Mouse (Mus musculus): ENCODE measurements at regions not wholly inside any gene's neighbourhood (a gene's known extent, or its start where the extent isn't known, plus 50 kb on each side); places are given as distances from the start of the nearest gene placed in this dataset.
"Not testable (repeated sequence)": the region's sequence is repeated elsewhere in the genome, so short reads cannot be mapped to it uniquely, and the experiment has no call there.

DNA sequence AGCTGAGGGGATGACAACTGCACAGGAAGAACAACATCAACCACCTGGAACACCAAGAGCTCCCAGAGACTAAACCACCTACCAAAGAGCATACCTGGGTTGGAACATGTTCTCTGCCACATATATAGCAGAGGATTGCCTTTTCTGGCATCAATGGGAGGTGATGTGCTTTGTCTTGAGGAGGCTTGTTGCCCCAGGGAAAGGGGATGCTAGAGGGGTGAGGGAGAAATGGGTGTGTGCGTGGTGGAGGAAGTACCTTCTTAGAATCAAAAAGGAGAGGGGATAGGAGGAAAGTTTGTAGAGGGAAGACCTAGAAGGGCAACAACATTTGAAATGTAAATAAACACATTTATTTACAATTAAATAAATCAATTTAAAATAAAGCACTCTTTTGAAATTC is 358.5 kb upstream of the Pfkp start:
- Histone ChIP-seq H3K27me3 (ENCODE audit: control insufficient read depth, insufficient read depth, low read length) (no peaks in the 10 kb centered on the region), H3K4me3 (ENCODE audit: insufficient read depth in 1 of 2, low read depth in 2 of 2, low read length in 2 of 2) (no peak overlapping the region), H3K9me3 (ENCODE audit: control insufficient read depth, low read length) (no peaks in the 10 kb centered on the region), H3K4me1 (replicated peaks; ENCODE audit: control insufficient read depth in 2 of 2, insufficient read depth in 2 of 2, low read length in 1 of 2) (no peaks in the 10 kb centered on the region), H3K36me3 (replicated peaks; ENCODE audit: control insufficient read depth, insufficient read depth, low read depth) (no peaks in the 10 kb centered on the region), H3K4me2 (ENCODE audit: low read depth) (no peak overlapping the region), H3K27ac (no peak overlapping the region), H3K9ac (replicated peaks) (no peak overlapping the region)
- no peak for TF ChIP-seq CTCF (IDR thresholded peaks at IDR 0.05; ENCODE audit: low read depth)
- TF ChIP-seq EP300 (IDR thresholded peaks at IDR 0.05; ENCODE audit: low read depth) = no peak
- DNase-seq (ENCODE audit: low read depth in 3 of 3, low spot score in 3 of 3) (no peak), ATAC-seq (ENCODE audit: insufficient read depth) (no peak)
- 52% methylated on average over 1 of the region's 1 CpGs for WGBS (ENCODE audit: insufficient replicate concordance)

DNA sequence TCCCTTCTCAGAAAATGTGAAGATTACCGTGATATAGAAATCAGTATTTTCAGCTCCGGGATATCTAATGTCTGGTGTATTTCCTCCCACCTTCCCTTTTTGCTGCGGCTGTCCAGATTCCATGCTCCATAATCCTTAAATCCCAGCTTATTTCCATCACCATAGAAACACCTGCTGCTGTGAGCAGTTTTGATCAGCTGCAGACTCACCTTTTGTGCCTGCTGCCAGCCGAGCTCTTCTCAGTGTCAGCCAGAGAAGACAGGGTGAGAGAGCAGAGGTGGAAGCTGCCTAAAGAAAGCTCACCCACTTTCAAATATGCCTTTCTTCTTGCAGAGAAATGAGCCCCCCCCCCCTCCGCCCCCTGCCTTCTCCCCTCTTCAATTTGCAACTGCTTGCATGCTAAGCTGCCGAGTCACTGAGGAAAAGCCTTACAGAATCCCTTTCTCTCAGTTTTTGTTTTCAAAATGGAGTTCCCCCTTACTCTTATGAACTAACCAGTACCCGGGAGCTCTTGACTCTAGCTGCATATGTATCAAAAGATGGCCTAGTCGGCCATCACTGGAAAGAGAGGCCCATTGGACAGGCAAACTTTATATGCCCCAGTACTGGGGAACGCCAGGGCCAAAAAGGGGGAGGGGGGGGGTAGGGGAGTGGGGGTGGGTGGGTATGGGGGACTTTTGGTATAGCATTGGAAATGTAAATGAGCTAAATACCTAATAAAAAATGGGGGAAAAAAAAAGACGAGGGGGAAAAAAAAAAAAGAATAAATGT is 350.1 kb upstream of the Pfkp start:
- not testable (repeated sequence) for H3K4me2 ChIP-seq (ENCODE audit: low read depth); H3K9me3 ChIP-seq (ENCODE audit: control insufficient read depth, low read length); ATAC-seq (ENCODE audit: insufficient read depth); H3K36me3 ChIP-seq (replicated peaks; ENCODE audit: control insufficient read depth, insufficient read depth, low read depth); H3K4me3 ChIP-seq (ENCODE audit: insufficient read depth in 1 of 2, low read depth in 2 of 2, low read length in 2 of 2); DNase-seq (ENCODE audit: low read depth in 3 of 3, low spot score in 3 of 3); H3K27me3 ChIP-seq (ENCODE audit: control insufficient read depth, insufficient read depth, low read length); H3K9ac ChIP-seq (replicated peaks); H3K27ac ChIP-seq; H3K4me1 ChIP-seq (replicated peaks; ENCODE audit: control insufficient read depth in 2 of 2, insufficient read depth in 2 of 2, low read length in 1 of 2)
- WGBS (ENCODE audit: insufficient replicate concordance) = 59% methylated on average over 10 of the region's 10 CpGs

DNA sequence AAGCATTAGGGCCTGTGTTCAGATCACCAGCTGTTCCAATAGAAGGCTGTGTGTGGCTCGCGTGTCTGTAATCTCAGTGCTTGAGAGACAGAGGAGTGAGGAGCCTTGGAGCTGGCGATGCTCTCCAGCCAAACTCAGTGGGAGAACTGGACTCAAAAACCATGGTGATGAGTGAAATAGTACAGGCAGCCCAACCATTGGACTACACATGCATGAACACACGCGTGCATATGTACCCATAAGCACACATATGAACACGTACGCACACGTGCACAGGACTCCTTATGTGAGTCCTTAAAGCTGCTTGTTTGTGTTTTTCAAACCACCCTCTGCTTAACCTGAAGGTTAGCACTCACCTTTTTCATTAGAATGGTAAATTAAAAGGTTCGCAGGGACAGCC is 349.5 kb upstream of the Pfkp start:
- no peak for DNase-seq (ENCODE audit: low read depth in 3 of 3, low spot score in 3 of 3)
- 75% methylated on average over 9 of the region's 9 CpGs for WGBS (ENCODE audit: insufficient replicate concordance)
- no peaks in the 10 kb centered on the region for H3K4me1 ChIP-seq (replicated peaks; ENCODE audit: control insufficient read depth in 2 of 2, insufficient read depth in 2 of 2, low read length in 1 of 2)
- H3K9ac ChIP-seq (replicated peaks) = no peak overlapping the region
- no peak overlapping the region for H3K4me2 ChIP-seq (ENCODE audit: low read depth)
- no peak overlapping the region for H3K4me3 ChIP-seq (ENCODE audit: insufficient read depth in 1 of 2, low read depth in 2 of 2, low read length in 2 of 2)
- no peaks in the 10 kb centered on the region for H3K9me3 ChIP-seq (ENCODE audit: control insufficient read depth, low read length)
- H3K36me3 ChIP-seq (replicated peaks; ENCODE audit: control insufficient read depth, insufficient read depth, low read depth) = no peaks in the 10 kb centered on the region
- TF ChIP-seq EP300 (IDR thresholded peaks at IDR 0.05; ENCODE audit: low read depth) (no peak), CTCF (IDR thresholded peaks at IDR 0.05; ENCODE audit: low read depth) (no peak)
- ATAC-seq (ENCODE audit: insufficient read depth) = no peak
- H3K27me3 ChIP-seq (ENCODE audit: control insufficient read depth, insufficient read depth, low read length) = no peaks in the 10 kb centered on the region
- H3K27ac ChIP-seq = no peak overlapping the region

DNA sequence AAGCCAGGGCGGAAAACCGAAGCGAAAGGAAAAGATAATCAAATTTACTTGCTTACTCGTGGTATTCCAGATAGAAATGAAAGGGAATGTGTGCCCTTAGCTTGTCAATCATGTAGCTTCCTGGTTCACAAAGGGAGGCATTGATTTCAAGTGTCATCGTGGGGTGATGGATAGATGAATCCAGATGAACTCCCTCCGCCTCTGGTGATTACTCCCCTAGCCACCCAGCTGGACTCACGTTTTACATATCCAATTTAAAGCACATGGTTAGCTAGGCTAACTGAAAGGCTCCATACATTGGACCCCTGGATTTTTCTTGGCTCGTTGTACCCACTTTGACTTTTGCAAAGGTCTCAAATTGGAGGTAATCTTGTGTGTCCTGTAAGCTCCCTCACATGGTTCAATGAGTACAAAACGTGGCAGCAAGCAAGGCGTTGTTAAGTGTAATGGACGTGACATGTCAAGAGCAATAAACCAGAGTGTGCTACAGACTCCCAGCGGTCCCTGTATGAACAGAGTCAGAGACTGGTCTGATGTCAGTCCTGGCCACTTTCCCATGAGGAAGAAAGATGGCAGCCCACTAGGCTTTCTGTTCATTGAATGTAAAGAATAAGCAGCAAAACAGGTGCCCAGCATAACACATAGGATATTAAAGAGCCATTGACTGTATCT is 343.9 kb upstream of the Pfkp start:
- H3K4me3 ChIP-seq (ENCODE audit: insufficient read depth in 1 of 2, low read depth in 2 of 2, low read length in 2 of 2) = no peak overlapping the region
- TF ChIP-seq CTCF (IDR thresholded peaks at IDR 0.05; ENCODE audit: low read depth) (no peak), EP300 (IDR thresholded peaks at IDR 0.05; ENCODE audit: low read depth) (no peak)
- H3K27me3 ChIP-seq (ENCODE audit: control insufficient read depth, insufficient read depth, low read length) = no peaks in the 10 kb centered on the region
- DNase-seq (ENCODE audit: low read depth in 3 of 3, low spot score in 3 of 3) (no peak), ATAC-seq (ENCODE audit: insufficient read depth) (no peak)
- WGBS (ENCODE audit: insufficient replicate concordance) = 53% methylated on average over 12 of the region's 12 CpGs
- no peak overlapping the region for H3K4me2 ChIP-seq (ENCODE audit: low read depth)
- H3K36me3 ChIP-seq (replicated peaks; ENCODE audit: control insufficient read depth, insufficient read depth, low read depth) = no peaks in the 10 kb centered on the region
- no peak overlapping the region for H3K27ac ChIP-seq
- H3K9ac ChIP-seq (replicated peaks) = no peak overlapping the region
- H3K9me3 ChIP-seq (ENCODE audit: control insufficient read depth, low read length) = no peaks in the 10 kb centered on the region
- no peaks in the 10 kb centered on the region for H3K4me1 ChIP-seq (replicated peaks; ENCODE audit: control insufficient read depth in 2 of 2, insufficient read depth in 2 of 2, low read length in 1 of 2)

DNA sequence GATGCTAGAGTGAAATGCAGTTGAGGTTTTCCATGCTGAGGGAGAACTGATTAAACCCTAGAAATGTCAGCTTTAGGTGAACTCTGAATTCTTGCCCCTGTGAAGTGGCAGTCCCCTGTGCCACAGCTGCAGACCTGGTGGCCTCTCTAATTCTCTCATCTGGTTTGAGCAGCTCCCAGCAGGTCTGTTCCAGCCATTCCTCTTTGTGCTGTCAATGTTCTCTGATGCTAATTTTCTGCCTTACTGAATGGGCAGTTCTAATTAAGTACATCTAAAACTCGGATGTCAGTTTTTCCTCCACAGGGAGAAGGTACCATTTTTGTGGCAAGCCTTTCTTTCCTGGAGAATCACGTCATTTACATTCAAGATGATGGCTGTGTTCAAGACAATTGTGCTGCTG is 343.1 kb upstream of the Pfkp start:
- Histone ChIP-seq H3K36me3 (replicated peaks; ENCODE audit: control insufficient read depth, insufficient read depth, low read depth) (no peaks in the 10 kb centered on the region), H3K4me3 (ENCODE audit: insufficient read depth in 1 of 2, low read depth in 2 of 2, low read length in 2 of 2) (no peak overlapping the region), H3K9me3 (ENCODE audit: control insufficient read depth, low read length) (no peaks in the 10 kb centered on the region), H3K9ac (replicated peaks) (no peak overlapping the region), H3K4me2 (ENCODE audit: low read depth) (no peak overlapping the region), H3K4me1 (replicated peaks; ENCODE audit: control insufficient read depth in 2 of 2, insufficient read depth in 2 of 2, low read length in 1 of 2) (no peaks in the 10 kb centered on the region), H3K27ac (no peak overlapping the region), H3K27me3 (ENCODE audit: control insufficient read depth, insufficient read depth, low read length) (no peaks in the 10 kb centered on the region)
- TF ChIP-seq EP300 (IDR thresholded peaks at IDR 0.05; ENCODE audit: low read depth) = no peak
- TF ChIP-seq CTCF (IDR thresholded peaks at IDR 0.05; ENCODE audit: low read depth) = no peak
- DNase-seq (ENCODE audit: low read depth in 3 of 3, low spot score in 3 of 3) = no peak
- 29% methylated on average over 2 of the region's 2 CpGs for WGBS (ENCODE audit: insufficient replicate concordance)
- no peak for ATAC-seq (ENCODE audit: insufficient read depth)
